Mouse (Mus musculus) gastrocnemius, adult 2 months (tissue): ENCODE results near the gene Babam1. TPM values are rescaled to one million over a fixed set of nuclear protein-coding genes. Genes with fewer than 3 reads are reported as not detected.
A peak's percentile ranks its signal among the peaks of the same experiment; 100 is the strongest.
"Not testable (repeated sequence)": the region's sequence is repeated elsewhere in the genome, so short reads cannot be mapped to it uniquely, and the experiment has no call there.

ENCODE experiments used
- DNase-seq: peaks from one replicate; pipeline ENCODE4 v3.0.0; 2022
- H3K27ac ChIP-seq: fragments of 200-600 bp; 2 replicates; pipeline ENCODE4 v1.8.1; 2022; ENCODE audit warnings: mild to moderate bottlenecking
- H3K4me3 ChIP-seq: fragments of 200-600 bp; 2 replicates; pipeline ENCODE4 v1.8.1; 2022; ENCODE audit warnings: mild to moderate bottlenecking, moderate library complexity
- CTCF ChIP-seq: fragments of 200-600 bp; IDR thresholded peaks from 2 replicates; pipeline ENCODE4 v1.8.1; 2022; ENCODE audit warnings: antibody characterized with exemption, mild to moderate bottlenecking, moderate library complexity
- intact Hi-C: fragments of 180-260 bp; cut with DNase I; formaldehyde crosslinking; loops from one replicate; pipeline ENCODE4 v1.15.1; 2025
- total RNA-seq, 2 experiments: library from RNA; stranded (reverse); gene quantifications; 2 replicates each; pipeline ENCODE4 v1.2.3; 2021

The Babam1 gene
- total RNA-seq, 2 experiments from 2014 or later, result 60.8 to 69.6 TPM

GRCm38 (mm10) chr8:71403107-71403885 is 6.6 kb downstream of the Babam1 start:
- DNase-seq, result no peak
- intact Hi-C loops, result no loop called here
- Histone ChIP-seq H3K27ac (no peak overlapping the region), H3K4me3 (no peak overlapping the region)
- TF ChIP-seq CTCF, result no peak

GRCm38 (mm10) chr8:71404011-71404410 is 7.3 kb downstream of the Babam1 start:
- DNase-seq, result no peak
- Histone ChIP-seq H3K27ac (no peak overlapping the region), H3K4me3 (no peak overlapping the region)
- intact Hi-C loops, result no loop called here
- no peak for TF ChIP-seq CTCF

DNA sequence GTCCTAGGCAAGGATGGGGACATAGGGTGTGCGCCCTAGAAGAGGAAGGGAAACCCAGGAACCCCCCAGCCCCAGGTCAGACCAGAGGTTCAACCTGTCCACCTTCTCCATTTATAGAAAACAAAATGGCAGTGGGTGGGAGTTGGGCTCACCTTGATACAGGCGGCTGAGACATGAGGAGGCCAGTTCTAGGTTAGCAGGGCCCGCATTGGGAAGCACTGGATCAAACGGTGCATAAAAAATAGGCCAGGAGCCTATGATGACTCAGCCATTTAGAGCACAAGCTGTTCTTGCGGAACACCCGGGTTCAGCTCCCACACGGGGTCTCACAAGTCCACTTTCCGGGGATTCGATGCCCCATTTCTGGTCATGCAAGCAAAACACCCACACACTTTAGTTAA is 8.3 kb downstream of the Babam1 start:
- intact Hi-C loops, result loop anchor here (5.0 kb wide), 1 partner anchor 33 kb away; the partner anchor contains the start of gene Ocel1
- no peak for TF ChIP-seq CTCF

GRCm38 (mm10) chr8:71405401-71406098 is 8.9 kb downstream of the Babam1 start, which contains the start of gene Ankle1:
Ankle1 (plus strand) TSS chr8:71406010.
- TF ChIP-seq CTCF, result peak; percentile 70
- peak within 1 kb of the TSS; percentile 70 for H3K4me3 ChIP-seq
- intact Hi-C loops, result loop anchor here (2.0 to 5.0 kb wide), 2 partner anchors 33 to 65 kb away; partner anchors contain the start of gene Ocel1
- peak; percentile 94 for DNase-seq
- peak within 1 kb of the TSS; percentile 62 for H3K27ac ChIP-seq

More for the DNA sequence above, 8.3 kb downstream of the Babam1 start:
- no peak for DNase-seq
- Histone ChIP-seq H3K27ac (no peak overlapping the region), H3K4me3 (no peak overlapping the region)

DNA sequence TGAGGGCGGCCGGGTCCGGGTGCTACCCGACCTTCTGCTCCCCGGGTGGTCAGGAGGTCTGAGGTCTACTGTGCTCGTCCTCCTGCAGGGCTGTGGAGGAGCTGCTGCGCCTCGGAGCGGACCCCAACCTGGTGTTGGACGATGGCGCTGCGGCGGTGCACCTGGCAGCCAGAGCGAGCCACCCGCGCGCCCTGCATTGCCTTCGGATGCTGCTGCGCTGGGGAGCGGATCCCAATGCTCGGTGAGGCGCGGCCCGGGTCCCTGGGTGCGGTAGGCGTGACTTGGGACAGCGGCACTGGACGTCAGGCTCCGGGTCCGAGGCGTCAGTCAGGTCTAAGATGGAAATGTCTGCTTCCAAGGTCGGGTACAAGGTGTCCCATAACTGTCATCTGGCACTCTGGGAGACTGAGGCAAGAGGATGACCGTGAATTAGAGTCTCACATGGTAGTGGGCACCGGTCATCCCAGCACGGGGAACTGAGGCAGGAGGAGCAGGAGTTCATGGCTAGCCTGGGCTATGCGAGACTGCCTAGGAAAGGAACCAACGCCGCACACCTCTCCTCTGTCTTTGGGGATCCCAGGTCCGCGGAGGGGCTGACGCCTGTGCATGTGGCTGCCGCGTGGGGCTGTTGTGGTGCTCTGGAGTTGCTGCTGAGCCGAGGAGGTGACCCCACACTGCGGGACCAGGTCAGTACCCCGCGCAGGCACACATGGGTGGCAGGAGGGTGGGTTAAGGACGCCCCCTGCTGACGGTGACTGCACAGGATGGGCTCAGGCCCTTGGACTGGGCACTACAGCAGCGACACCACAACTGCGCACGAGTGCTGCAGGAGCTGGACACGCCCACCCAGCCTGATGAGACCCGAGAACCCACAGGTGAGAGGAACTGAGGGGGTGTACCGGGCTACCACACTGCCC is 9.7 kb downstream of the Babam1 start:
- intact Hi-C loops, result loop anchor here (2.0 to 5.0 kb wide), 2 partner anchors 34 to 66 kb away; partner anchors contain the start of gene Ocel1
- H3K27ac ChIP-seq, result no peak overlapping the region
- TF ChIP-seq CTCF, result peak; percentile 75
- peak; percentile 77 for DNase-seq
- peak overlapping the region; percentile 70 for H3K4me3 ChIP-seq

DNA sequence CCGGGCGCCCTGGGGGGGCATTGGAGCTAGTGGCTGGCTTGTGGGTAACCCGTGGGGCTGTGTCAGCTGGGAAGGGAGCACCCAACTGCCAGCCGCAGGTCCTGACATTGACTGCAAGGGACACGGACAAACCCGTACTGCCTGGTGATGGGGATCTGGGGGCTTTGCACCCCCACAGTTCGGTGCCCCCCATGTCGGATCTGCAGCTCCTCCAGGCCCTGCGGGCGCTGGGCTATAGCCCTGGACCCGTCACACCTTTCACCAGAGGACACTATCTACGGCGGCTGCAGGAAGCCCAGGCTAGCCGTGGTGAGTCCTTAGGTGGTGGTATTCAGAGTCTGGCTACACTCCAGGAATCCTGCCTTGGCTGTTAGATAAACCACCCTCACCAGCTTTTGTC is 10.8 kb downstream of the Babam1 start:
- no peak overlapping the region for H3K27ac ChIP-seq
- intact Hi-C loops, result loop anchor here (2.0 to 5.0 kb wide), 2 partner anchors 35 to 67 kb away; partner anchors contain the start of gene Ocel1
- TF ChIP-seq CTCF, result no peak
- DNase-seq, result no peak
- no peak overlapping the region for H3K4me3 ChIP-seq

- intact Hi-C loops, result loop anchor here (5.0 kb wide), 1 partner anchor 36 kb away; the partner anchor contains the start of gene Ocel1
- TF ChIP-seq CTCF, result no peak
- DNase-seq, result no peak
- no peak overlapping the region for H3K4me3 ChIP-seq
- no peak overlapping the region for H3K27ac ChIP-seq
Measured at GRCm38 (mm10) chr8:71408231-71408630, 11.6 kb downstream of the Babam1 start.

DNA sequence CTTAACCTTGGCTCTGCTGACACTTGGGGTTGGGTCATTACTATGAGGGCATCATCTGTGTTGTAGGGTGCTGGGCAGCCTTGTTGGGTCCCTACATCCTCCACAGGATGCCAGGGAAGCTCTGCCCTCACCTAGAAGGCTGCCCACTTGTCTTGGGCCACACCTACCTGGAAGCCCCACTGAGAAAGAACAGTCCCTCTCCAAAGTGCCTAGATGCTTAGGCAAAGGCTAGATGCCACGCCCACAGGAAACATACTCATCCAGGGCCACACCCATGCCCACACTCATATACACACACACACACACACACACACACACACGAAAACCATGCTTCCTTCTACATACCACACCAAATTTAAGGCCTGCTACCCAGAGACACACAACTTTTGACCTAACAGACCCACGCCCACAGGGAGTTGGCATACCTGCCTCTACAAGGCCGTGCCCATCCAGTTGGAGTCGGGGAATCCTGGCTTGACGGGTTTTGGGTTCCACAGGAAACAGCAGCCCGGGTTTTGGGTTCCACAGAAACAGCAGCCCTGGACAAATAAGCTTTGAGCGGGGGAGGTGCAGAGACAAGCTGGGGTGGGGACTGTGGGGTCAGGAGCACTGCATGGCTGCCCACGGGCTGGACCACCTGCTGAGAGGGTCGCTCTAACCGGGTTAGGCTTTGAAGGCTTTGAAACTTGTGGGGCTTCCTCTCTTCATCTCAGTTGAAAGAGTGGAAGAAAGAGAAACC is 15.0 kb downstream of the Babam1 start:
- no peak for TF ChIP-seq CTCF
- Histone ChIP-seq H3K4me3 (no peak overlapping the region), H3K27ac (no peak overlapping the region)
- no peak for DNase-seq
- intact Hi-C loops, result no loop called here

- no peak for DNase-seq
- no peak for TF ChIP-seq CTCF
- intact Hi-C loops, result no loop called here
- no peak overlapping the region for H3K27ac ChIP-seq
- no peak overlapping the region for H3K4me3 ChIP-seq
Measured at GRCm38 (mm10) chr8:71422121-71422520, 25.5 kb downstream of the Babam1 start.

DNA sequence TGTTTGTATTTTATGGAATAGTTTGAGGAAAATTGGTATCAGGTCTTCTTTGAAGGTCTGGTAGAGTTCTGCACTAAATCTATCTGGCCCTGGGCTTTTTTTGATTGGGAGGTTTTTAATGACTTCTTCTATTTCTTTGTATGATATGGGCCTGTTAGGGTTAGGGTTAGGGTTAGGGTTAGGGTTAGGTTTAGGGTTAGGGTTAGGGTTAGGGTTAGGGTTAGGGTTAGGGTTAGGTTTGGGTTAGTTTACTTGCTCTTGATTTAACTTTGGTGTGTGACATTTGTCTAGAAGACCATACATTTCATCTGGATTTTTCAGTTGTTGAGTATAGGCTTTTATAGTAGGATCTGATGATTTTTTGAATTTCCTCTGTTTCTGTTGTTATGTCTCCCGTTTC is 36.3 kb downstream of the Babam1 start:
- DNase-seq, H3K4me3 ChIP-seq, intact Hi-C loops, H3K27ac ChIP-seq: not testable (repeated sequence)

- H3K4me3 ChIP-seq, result no peak overlapping the region
- TF ChIP-seq CTCF, result no peak
- intact Hi-C loops, result no loop called here
- no peak for DNase-seq
- no peak overlapping the region for H3K27ac ChIP-seq
Measured at GRCm38 (mm10) chr8:71437041-71437440, 40.4 kb downstream of the Babam1 start.

GRCm38 (mm10) chr8:71441404-71441803 is 44.7 kb downstream of the Babam1 start:
- Histone ChIP-seq H3K4me3 (no peak overlapping the region), H3K27ac (no peak overlapping the region)
- DNase-seq, result no peak
- peak; percentile 93; the same call in 1 of the 2 replicates for TF ChIP-seq CTCF
- intact Hi-C loops, result loop anchor here (1.0 to 10.0 kb wide), 4 partner anchors 80 to 221 kb away; partner anchors contain the start of gene Bst2
